Mouse (Mus musculus) G1E (cell line): ENCODE data around the gene Nr2f1.

Experiments
- CTCF ChIP-seq: IDR thresholded peaks from 2 replicates; pipeline ENCODE4 v1.5.1; 2012; ENCODE audit warnings: low read depth, low read length, inconsistent platforms, mixed read lengths
- GATA1 ChIP-seq: IDR thresholded peaks from 2 replicates; pipeline ENCODE4 v1.6.1; 2012; ENCODE audit warnings: borderline replicate concordance, low read length, inconsistent platforms, mixed read lengths
- GATA2 ChIP-seq: IDR thresholded peaks from 2 replicates; pipeline ENCODE4 v1.6.1; 2012; ENCODE audit warnings: low read depth, low read length, inconsistent platforms, borderline replicate concordance
- TAL1 ChIP-seq: conservative IDR thresholded peaks from 2 replicates; pipeline ENCODE4 v1.6.1; 2012; ENCODE audit warnings: low read depth, low read length, inconsistent platforms, mixed read lengths

DNA sequence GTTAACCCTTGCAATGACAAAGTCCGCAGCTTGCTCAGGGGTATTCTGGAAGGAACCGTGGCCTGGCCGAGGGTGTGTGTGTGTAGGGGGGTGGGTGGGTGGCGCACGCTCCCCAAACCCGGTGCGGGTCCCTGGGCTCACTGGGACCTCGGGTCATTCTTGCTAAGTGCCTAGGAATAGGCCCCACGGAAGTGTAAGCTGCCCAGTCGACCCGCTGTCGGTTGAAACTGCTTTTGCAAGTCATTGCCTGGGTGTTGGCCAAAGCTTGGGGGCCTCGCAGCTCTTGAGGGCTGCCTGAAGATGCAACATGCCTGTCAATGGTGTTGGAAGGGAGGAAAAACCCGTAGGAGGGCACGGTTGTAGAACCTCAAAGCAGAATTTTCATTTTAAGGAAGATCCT lies 12.6 kb upstream of the Nr2f1 start:
- TF ChIP-seq CTCF = no peak
- TF ChIP-seq GATA1 = no peak
- no peak for TF ChIP-seq GATA2
- no peak for TF ChIP-seq TAL1
